Mouse (Mus musculus) hindbrain, embryonic 16.5 days (tissue): ENCODE measurements around the gene Gabrr1. TPM values are rescaled to one million over a fixed set of nuclear protein-coding genes. Genes with fewer than 3 reads are reported as not detected.
A peak's percentile ranks its signal among the peaks of the same experiment; 100 is the strongest.

Experiments
- ATAC-seq: fragments of 200-750 bp; cut with Nextera tagmentation; 2 replicates; pipeline ENCODE4 v1.8.0; 2017; ENCODE audit warnings: moderate TSS enrichment, moderate library complexity
- H3K27ac ChIP-seq: fragments of 300-500 bp; sonication (generic); 2 replicates; pipeline ENCODE4 v1.5.1; 2014; ENCODE audit warnings: low read depth, mild to moderate bottlenecking, control low read depth, low read length, moderate library complexity
- H3K27me3 ChIP-seq: fragments of 300-500 bp; sonication (generic); replicated peaks from 2 replicates; pipeline ENCODE4 v1.6.1; 2014; ENCODE audit warnings: low read length; ENCODE audit not compliant: control insufficient read depth, insufficient read depth
- H3K36me3 ChIP-seq: fragments of 300-500 bp; sonication (generic); 2 replicates; pipeline ENCODE4 v1.6.1; 2014; ENCODE audit warnings: mild to moderate bottlenecking, low read length, moderate library complexity, mixed read lengths; ENCODE audit not compliant: control insufficient read depth, insufficient read depth
- H3K4me1 ChIP-seq: fragments of 300-500 bp; sonication (generic); 2 replicates; pipeline ENCODE4 v1.6.1; 2014; ENCODE audit warnings: low read depth, low read length; ENCODE audit not compliant: control insufficient read depth, insufficient read depth
- H3K4me2 ChIP-seq: fragments of 300-500 bp; sonication (generic); 2 replicates; pipeline ENCODE4 v1.6.1; 2014; ENCODE audit warnings: mild to moderate bottlenecking, low read length, control low read depth, moderate library complexity
- H3K4me3 ChIP-seq: fragments of 300-500 bp; sonication (generic); 2 replicates; pipeline ENCODE4 v1.5.1; 2014; ENCODE audit warnings: mild to moderate bottlenecking, low read length, control low read depth, moderate library complexity
- H3K9ac ChIP-seq: fragments of 300-500 bp; sonication (generic); 2 replicates; pipeline ENCODE4 v1.6.1; 2014; ENCODE audit warnings: low read depth, mild to moderate bottlenecking, control low read depth, low read length, moderate library complexity
- H3K9me3 ChIP-seq: fragments of 300-500 bp; sonication (generic); 2 replicates; pipeline ENCODE4 v1.6.1; 2014; ENCODE audit warnings: mild to moderate bottlenecking, low read length, moderate library complexity; ENCODE audit not compliant: control insufficient read depth
- WGBS: fragments of 180-500 bp; shearing (Covaris S2); extraction: QIAGEN DNeasy Blood & Tissue Kit; methylation state at CpG from one replicate; pipeline ENCODE4 v1.1.7; 2014; 5-methylcytosine and 5-hydroxymethylcytosine counted together
- polyA plus RNA-seq: library from polyadenylated mRNA; unstranded; fragments of >200 nt; fragmentation: Nextera tagmentation; extraction: Ambion mirVana; gene quantifications from 2 replicates; pipeline ENCODE4 v1.2.1, GENCODE M21; 2015

Gabrr1 gene
- polyA plus RNA-seq, 1 experiment from 2014 or later, result 0.25 TPM

DNA sequence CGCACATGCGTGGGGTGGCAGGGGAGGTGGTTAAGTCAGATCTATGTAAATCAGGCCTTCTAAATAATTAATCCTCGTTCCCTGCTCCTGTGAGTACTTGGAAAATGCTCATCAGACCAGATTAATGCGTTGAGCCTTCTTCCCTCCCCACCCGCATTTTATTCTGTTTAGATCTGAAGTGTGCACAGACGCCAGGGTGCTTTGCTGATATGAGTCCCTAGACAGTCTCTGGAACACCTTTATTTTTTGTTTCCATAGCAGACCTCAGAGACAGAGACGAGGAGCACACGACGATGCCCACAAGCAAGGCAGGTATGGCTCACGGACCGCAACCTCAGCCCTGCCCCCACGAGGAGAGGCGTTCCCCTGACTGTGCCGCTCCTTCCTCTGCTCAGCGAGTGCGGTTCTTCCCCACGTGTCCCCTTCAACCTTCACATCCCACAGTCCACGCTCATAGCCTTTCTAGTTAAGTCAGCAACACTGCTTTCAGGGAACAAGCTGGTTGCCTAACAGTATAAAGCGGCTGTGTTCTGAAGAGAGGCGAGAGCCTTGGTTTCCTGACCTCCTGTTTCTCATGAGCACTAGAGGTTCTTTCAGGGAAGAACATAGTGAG is 14.5 kb downstream of the Gabrr1 start:
- WGBS, result 45% methylated on average over 20 of the region's 20 CpGs
- no peak overlapping the region for H3K4me3 ChIP-seq
- 0 out of 2 replicates have a peak, but pooled peaks have one; percentile 54 for ATAC-seq
- no peaks in the 10 kb centered on the region for H3K27me3 ChIP-seq
- peak overlapping the region; percentile 52 for H3K9ac ChIP-seq
- H3K9me3 ChIP-seq, result no peaks in the 10 kb centered on the region
- no peak overlapping the region for H3K27ac ChIP-seq
- H3K36me3 ChIP-seq, result no peaks in the 10 kb centered on the region
- H3K4me2 ChIP-seq, result peak overlapping the region; percentile 41
- peaks cover 2% of the 10 kb centered on the region; the same call in 1 of the 2 replicates for H3K4me1 ChIP-seq

DNA sequence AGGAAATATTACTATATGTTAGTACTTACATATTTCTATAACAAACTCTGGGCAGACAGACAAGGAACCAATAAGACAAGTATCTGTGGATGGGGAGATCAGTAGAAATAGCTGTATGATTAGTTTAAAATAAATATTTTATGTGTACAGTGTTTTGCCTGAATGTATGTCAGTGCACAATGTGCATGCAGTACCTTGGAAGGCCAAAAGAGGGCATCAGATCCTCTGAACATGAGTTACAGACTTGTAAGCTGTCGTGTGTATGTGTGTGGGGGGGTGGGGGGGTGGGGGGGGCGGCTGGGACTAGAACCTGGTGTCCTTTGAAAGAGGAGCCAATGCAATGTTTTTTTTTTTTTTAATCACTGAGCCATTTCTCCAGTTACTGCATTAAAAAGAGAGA is 15.5 kb downstream of the Gabrr1 start:
- WGBS, result 4% methylated on average over 2 of the region's 2 CpGs

GRCm38 (mm10) chr4:33149150-33149549 is 16.8 kb downstream of the Gabrr1 start:
- WGBS, result 60% methylated on average over 7 of the region's 7 CpGs
- Histone ChIP-seq H3K9me3 (no peaks in the 10 kb centered on the region), H3K27me3 (no peaks in the 10 kb centered on the region), H3K4me2 (no peak overlapping the region), H3K36me3 (no peaks in the 10 kb centered on the region), H3K4me1 (peaks cover 2% of the 10 kb centered on the region; the same call in 1 of the 2 replicates), H3K9ac (no peak overlapping the region), H3K27ac (no peak overlapping the region), H3K4me3 (no peak overlapping the region)
- no peak for ATAC-seq

More for the DNA sequence above, 15.5 kb downstream of the Gabrr1 start:
- no peak overlapping the region for H3K4me3 ChIP-seq
- ATAC-seq, result no peak
- no peaks in the 10 kb centered on the region for H3K36me3 ChIP-seq
- H3K4me2 ChIP-seq, result no peak overlapping the region
- no peak overlapping the region for H3K9ac ChIP-seq
- H3K27me3 ChIP-seq, result no peaks in the 10 kb centered on the region
- no peak overlapping the region for H3K27ac ChIP-seq
- no peaks in the 10 kb centered on the region for H3K9me3 ChIP-seq
- H3K4me1 ChIP-seq, result peaks cover 2% of the 10 kb centered on the region; the same call in 1 of the 2 replicates

GRCm38 (mm10) chr4:33152087-33153038 is 20.0 kb downstream of the Gabrr1 start:
- 89% methylated on average over 26 of the region's 26 CpGs for WGBS

GRCm38 (mm10) chr4:33183477-33183876 is 51.2 kb downstream of the Gabrr1 start:
- 87% methylated on average over 5 of the region's 5 CpGs for WGBS
- Histone ChIP-seq H3K9ac (no peak overlapping the region), H3K36me3 (peaks cover 2% of the 10 kb centered on the region; the same call in 1 of the 2 replicates), H3K9me3 (no peaks in the 10 kb centered on the region), H3K27me3 (no peaks in the 10 kb centered on the region), H3K4me3 (no peak overlapping the region), H3K4me1 (peaks cover 4% of the 10 kb centered on the region), H3K27ac (no peak overlapping the region), H3K4me2 (no peak overlapping the region)
- no peak for ATAC-seq

More at GRCm38 (mm10) chr4:33152087-33153038, 20.0 kb downstream of the Gabrr1 start:
- Histone ChIP-seq H3K4me3 (no peak overlapping the region), H3K4me1 (no peaks in the 10 kb centered on the region), H3K27ac (no peak overlapping the region), H3K4me2 (no peak overlapping the region), H3K9ac (no peak overlapping the region), H3K36me3 (no peaks in the 10 kb centered on the region), H3K9me3 (no peaks in the 10 kb centered on the region), H3K27me3 (no peaks in the 10 kb centered on the region)
- ATAC-seq, result no peak

DNA sequence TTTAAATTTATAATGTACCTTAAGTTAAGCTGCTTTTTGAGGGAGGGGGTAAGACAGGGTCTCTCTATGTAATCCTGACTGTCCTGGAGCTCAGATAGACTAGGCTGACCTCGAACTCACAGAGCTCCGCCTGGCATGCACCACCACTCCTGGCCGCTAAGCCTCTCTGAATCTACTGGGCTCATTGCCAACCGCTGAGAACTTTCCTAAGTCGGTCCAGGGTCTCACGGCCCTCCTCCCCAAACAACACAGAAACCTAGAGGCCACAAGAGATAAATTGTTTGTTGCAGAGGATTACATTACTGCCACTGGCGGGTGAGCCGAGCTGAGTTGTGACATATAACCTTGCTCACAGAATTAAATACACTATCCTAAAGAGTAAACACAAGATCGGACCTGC is 55.8 kb downstream of the Gabrr1 start:
- Histone ChIP-seq H3K27me3 (no peaks in the 10 kb centered on the region), H3K9me3 (no peaks in the 10 kb centered on the region), H3K4me3 (peak overlapping the region; percentile 76), H3K9ac (no peak overlapping the region), H3K4me1 (peaks cover 4% of the 10 kb centered on the region), H3K4me2 (peak overlapping the region; percentile 87), H3K36me3 (no peaks in the 10 kb centered on the region), H3K27ac (peak overlapping the region; percentile 96)
- WGBS, result 11% methylated on average over 9 of the region's 9 CpGs
- ATAC-seq, result no peak

GRCm38 (mm10) chr4:33188781-33189734 is 56.7 kb downstream of the Gabrr1 start:
- Histone ChIP-seq H3K27ac (peak overlapping the region; percentile 96), H3K36me3 (no peaks in the 10 kb centered on the region), H3K4me2 (peak overlapping the region; percentile 87), H3K4me1 (peaks cover 4% of the 10 kb centered on the region), H3K9ac (peak overlapping the region; percentile 79), H3K4me3 (peak overlapping the region; percentile 76), H3K27me3 (no peaks in the 10 kb centered on the region), H3K9me3 (no peaks in the 10 kb centered on the region)
- ATAC-seq, result peak; percentile 97
- WGBS, result under 1% methylated on average over 85 of the region's 123 CpGs

- H3K4me1 ChIP-seq, result peaks cover 4% of the 10 kb centered on the region
- no peak for ATAC-seq
- 14% methylated on average over 6 of the region's 6 CpGs for whole genome bisulfite sequencing
- peak within 1 kb of the TSS; percentile 76 for H3K4me3 ChIP-seq
- no peaks in the 10 kb centered on the region for H3K9me3 ChIP-seq
- H3K4me2 ChIP-seq, result peak within 1 kb of the TSS; percentile 87
- H3K27ac ChIP-seq, result peak within 1 kb of the TSS; percentile 96
- no peaks in the 10 kb centered on the region for H3K36me3 ChIP-seq
- no peaks in the 10 kb centered on the region for H3K27me3 ChIP-seq
- peak within 1 kb of the TSS; percentile 79 for H3K9ac ChIP-seq
These were observed 57.4 kb downstream of the Gabrr1 start, which contains the start of gene Pm20d2 for GRCm38 (mm10) chr4:33189735-33190036. Gene Pm20d2, minus strand, starts transcription at chr4:33189737.
